Mouse (Mus musculus) lung, postnatal 0 days (tissue): ENCODE results near the gene Foxd1.

ENCODE experiments used
- CTCF ChIP-seq: IDR thresholded peaks from 2 replicates; pipeline ENCODE4 v1.5.1; 2016; ENCODE audit warnings: antibody characterized with exemption, mild to moderate bottlenecking
- EP300 ChIP-seq: IDR thresholded peaks from 2 replicates; pipeline ENCODE4 v1.6.1; 2016; ENCODE audit warnings: antibody characterized with exemption, mild to moderate bottlenecking, control low read depth

DNA sequence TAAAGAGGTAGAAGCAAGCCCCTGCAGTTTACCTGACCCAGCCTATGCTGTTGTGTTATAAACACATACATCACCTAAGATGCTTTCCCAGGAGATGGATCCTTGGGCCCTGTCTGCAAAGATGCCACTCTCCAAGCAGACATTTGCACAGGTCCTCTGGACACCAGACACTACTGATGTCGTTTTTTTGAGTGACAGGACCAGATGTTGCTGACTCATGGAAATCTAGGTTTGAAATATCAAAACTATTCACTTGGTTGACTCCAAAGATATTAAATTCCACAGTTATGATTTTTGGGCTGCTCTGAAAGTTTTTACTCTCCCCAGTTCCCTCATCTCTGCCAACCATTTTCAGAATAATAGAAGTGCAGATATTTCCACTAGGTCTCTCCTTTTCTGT, 35.0 kb downstream of the Foxd1 start:
- TF ChIP-seq CTCF (no peak), EP300 (no peak)
